Mouse (Mus musculus) spleen, postnatal 10 days (tissue): ENCODE measurements around the gene Nat10.

ENCODE experiments used
- DNase-seq, 2 experiments: peaks; one replicate each; pipeline ENCODE4 v3.0.0; 2021 to 2022; ENCODE audit warnings: low spot score in 2 of 2

The Nat10 gene

GRCm38 (mm10) chr2:103692810-103693209 lies 68.3 kb downstream of the Nat10 start:
- DNase-seq = no peak

GRCm38 (mm10) chr2:103691278-103691677 lies 69.8 kb downstream of the Nat10 start:
- DNase-seq = no peak

- no peak for DNase-seq
These were observed 70.2 kb downstream of the Nat10 start for GRCm38 (mm10) chr2:103690828-103691227.

GRCm38 (mm10) chr2:103690425-103690824 lies 70.6 kb downstream of the Nat10 start:
- DNase-seq = no peak

GRCm38 (mm10) chr2:103687888-103688287 lies 73.2 kb downstream of the Nat10 start:
- no peak for DNase-seq

- no peak for DNase-seq
These were observed 73.9 kb downstream of the Nat10 start for GRCm38 (mm10) chr2:103687143-103687542.

- DNase-seq = no peak
These were observed 75.5 kb downstream of the Nat10 start for GRCm38 (mm10) chr2:103685581-103685980.

- DNase-seq = peak in 1 of 2 experiments; percentile 34
These were observed 76.0 kb downstream of the Nat10 start for GRCm38 (mm10) chr2:103684926-103685577.

- no peak for DNase-seq
These were observed 76.6 kb downstream of the Nat10 start for GRCm38 (mm10) chr2:103684431-103684830.

GRCm38 (mm10) chr2:103682927-103683442 lies 78.1 kb downstream of the Nat10 start:
- DNase-seq = peak in 1 of 2 experiments; percentile 36

GRCm38 (mm10) chr2:103682261-103682722 lies 78.8 kb downstream of the Nat10 start:
- peak; percentile 21 to 64 for DNase-seq

- DNase-seq = no peak
These were observed 79.9 kb downstream of the Nat10 start for GRCm38 (mm10) chr2:103681149-103681548.

GRCm38 (mm10) chr2:103680364-103681110 lies 80.5 kb downstream of the Nat10 start:
- DNase-seq = no peak

- DNase-seq = no peak
These were observed 82.6 kb downstream of the Nat10 start for GRCm38 (mm10) chr2:103678433-103678832.

- DNase-seq = no peak
These were observed 83.3 kb downstream of the Nat10 start for GRCm38 (mm10) chr2:103677614-103678369.

- DNase-seq = no peak
These were observed 84.3 kb downstream of the Nat10 start for GRCm38 (mm10) chr2:103676808-103677207.

GRCm38 (mm10) chr2:103675391-103675790 lies 85.7 kb downstream of the Nat10 start:
- no peak for DNase-seq

GRCm38 (mm10) chr2:103673609-103674008 lies 87.5 kb downstream of the Nat10 start:
- no peak for DNase-seq

- no peak for DNase-seq
These were observed 88.4 kb downstream of the Nat10 start for GRCm38 (mm10) chr2:103672573-103673119.
